Mouse (Mus musculus): Measurements from ENCODE around the gene Tbc1d5. TPM values are rescaled to one million over a fixed set of nuclear protein-coding genes. Genes with fewer than 3 reads are reported as not detected.

Tbc1d5 gene
- polyA plus RNA-seq, 1 experiment from 2014 or later: 10.6 TPM

DNA sequence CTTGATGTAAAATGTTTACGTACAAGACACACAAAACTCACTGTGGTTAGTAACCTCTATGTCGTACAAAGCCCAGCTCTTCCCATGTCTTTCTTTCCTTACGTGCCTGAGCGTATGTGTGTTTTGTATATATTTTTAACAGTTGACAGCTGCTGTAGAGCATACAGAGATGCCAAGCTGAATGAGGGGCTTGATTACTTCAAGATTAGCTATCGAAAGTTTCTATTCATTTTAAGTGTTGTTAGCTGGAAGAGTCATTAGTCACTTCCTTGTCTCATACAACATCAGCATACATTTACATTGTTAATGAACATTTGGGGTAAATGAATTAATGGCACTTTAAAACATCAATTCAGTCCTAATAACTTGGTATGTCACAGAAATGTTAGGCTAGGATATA is 155.9 kb downstream of the Tbc1d5 start:
- Histone ChIP-seq H3K9ac (no peak overlapping the region), H3K4me2 (no peak overlapping the region), H3K9me3 (no peaks in the 10 kb centered on the region), H3K4me3 (replicated peaks) (no peak overlapping the region), H3K36me3 (replicated peaks) (no peaks in the 10 kb centered on the region), H3K4me1 (no peaks in the 10 kb centered on the region), H3K27ac (no peak overlapping the region), H3K27me3 (no peaks in the 10 kb centered on the region)
- no peak for ATAC-seq (ENCODE audit: low FRiP score)
- WGBS: 64% methylated on average over 5 of the region's 5 CpGs

DNA sequence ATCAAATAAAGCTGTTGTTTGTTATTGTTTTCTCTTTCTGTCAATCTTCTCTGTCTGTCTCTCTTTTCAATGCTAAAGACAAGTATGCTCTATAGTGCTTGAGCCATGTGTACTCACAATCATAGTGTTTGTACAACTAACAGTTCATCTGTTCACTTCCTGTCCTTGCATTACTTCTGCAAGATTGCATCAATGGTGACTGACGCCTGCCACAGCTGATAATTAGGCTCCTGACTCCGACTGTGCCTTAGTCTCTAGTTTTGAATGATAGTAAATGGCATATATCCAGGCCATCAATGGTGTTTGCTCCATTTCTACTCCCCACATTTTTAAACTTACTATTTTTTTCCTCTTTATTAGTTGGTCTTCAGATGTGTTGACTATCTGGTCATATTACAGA is 162.8 kb downstream of the Tbc1d5 start:
- H3K4me2 ChIP-seq: no peak overlapping the region
- no peak overlapping the region for H3K9ac ChIP-seq
- H3K27me3 ChIP-seq: no peaks in the 10 kb centered on the region
- no peak overlapping the region for H3K27ac ChIP-seq
- no peak overlapping the region for H3K4me3 ChIP-seq (replicated peaks)
- no peak for ATAC-seq (ENCODE audit: low FRiP score)
- H3K4me1 ChIP-seq: no peaks in the 10 kb centered on the region
- no peaks in the 10 kb centered on the region for H3K36me3 ChIP-seq (replicated peaks)
- 52% methylated on average over 2 of the region's 2 CpGs for WGBS
- H3K9me3 ChIP-seq: no peaks in the 10 kb centered on the region

- no peak for ATAC-seq (ENCODE audit: low FRiP score)
- Histone ChIP-seq H3K27ac (no peak overlapping the region), H3K27me3 (no peaks in the 10 kb centered on the region)
Measured at GRCm38 (mm10) chr17:51013908-51014307, 165.2 kb downstream of the Tbc1d5 start.

GRCm38 (mm10) chr17:51003179-51003578 is 176.0 kb downstream of the Tbc1d5 start:
- Histone ChIP-seq H3K27ac (no peak overlapping the region), H3K4me1 (no peaks in the 10 kb centered on the region), H3K27me3 (no peaks in the 10 kb centered on the region), H3K9ac (no peak overlapping the region), H3K4me3 (replicated peaks) (no peak overlapping the region), H3K36me3 (replicated peaks) (no peaks in the 10 kb centered on the region), H3K9me3 (no peaks in the 10 kb centered on the region), H3K4me2 (no peak overlapping the region)
- ATAC-seq (ENCODE audit: low FRiP score): no peak

More at GRCm38 (mm10) chr17:51013908-51014307, 165.2 kb downstream of the Tbc1d5 start:
- Histone ChIP-seq H3K4me3 (replicated peaks) (no peak overlapping the region), H3K9ac (no peak overlapping the region), H3K9me3 (no peaks in the 10 kb centered on the region), H3K4me2 (no peak overlapping the region), H3K36me3 (replicated peaks) (no peaks in the 10 kb centered on the region), H3K4me1 (no peaks in the 10 kb centered on the region)

DNA sequence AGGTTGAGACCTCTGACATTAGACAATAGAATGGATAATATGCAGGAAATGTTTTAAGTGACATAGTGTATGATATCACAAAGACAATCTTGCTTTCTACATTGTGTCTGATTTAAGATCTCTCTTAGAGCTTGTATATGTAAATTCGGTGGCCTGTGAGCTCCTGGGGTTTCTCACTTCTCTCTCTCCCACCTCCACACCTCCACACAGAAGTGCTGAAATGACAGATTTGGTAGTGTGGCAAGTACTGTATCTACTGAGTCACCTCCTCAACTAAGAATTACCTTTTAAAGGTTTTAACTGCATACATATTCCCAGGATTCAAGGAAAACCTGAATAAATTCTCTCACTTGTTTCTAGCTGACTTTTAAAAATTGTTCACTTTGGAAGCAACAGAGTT is 180.9 kb downstream of the Tbc1d5 start:
- no peak overlapping the region for H3K9ac ChIP-seq
- no peak overlapping the region for H3K4me3 ChIP-seq (replicated peaks)
- 94% methylated on average over 1 of the region's 1 CpGs for WGBS
- H3K36me3 ChIP-seq (replicated peaks): no peaks in the 10 kb centered on the region
- H3K27ac ChIP-seq: no peak overlapping the region
- ATAC-seq (ENCODE audit: low FRiP score): no peak
- H3K4me1 ChIP-seq: no peaks in the 10 kb centered on the region
- H3K27me3 ChIP-seq: no peaks in the 10 kb centered on the region
- H3K4me2 ChIP-seq: no peak overlapping the region
- no peaks in the 10 kb centered on the region for H3K9me3 ChIP-seq

DNA sequence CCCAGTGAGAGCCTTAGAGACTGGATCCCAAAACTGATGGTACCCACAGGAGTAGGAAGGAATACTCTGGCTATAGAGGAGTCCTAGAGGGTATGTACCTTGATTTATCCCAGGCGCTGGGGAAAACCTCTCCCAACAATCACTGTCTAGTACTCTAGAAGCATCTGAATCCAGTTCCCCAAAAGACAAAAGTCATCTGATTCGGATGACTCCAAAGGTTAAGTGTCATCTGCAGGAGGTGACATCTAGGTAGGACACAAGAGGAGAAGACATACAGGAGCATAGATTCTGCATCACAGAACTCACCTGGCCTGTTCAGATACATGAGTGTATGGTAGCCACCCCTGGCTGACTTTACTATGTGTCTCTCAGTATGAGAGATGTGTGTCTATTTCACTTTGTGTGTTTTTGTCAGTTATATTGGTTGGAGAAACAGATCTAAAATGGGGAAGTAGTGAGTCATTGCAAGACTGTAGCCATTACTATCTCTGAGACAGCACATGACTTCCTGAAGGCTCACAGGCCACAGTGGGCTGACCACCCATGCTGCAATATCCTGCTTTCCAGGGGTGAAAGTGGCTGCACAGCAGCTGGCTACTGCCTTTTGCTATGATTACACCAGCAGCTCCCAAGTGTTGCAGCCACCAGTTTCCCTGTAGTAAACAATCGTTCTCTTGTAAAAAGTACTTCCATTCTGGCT is 185.7 kb downstream of the Tbc1d5 start:
- Histone ChIP-seq H3K9me3 (0 out of 2 replicates have a peak, but pooled peaks cover 2% of the 10 kb centered on the region), H3K4me1 (no peaks in the 10 kb centered on the region), H3K4me3 (replicated peaks) (no peak overlapping the region), H3K27ac (no peak overlapping the region), H3K4me2 (no peak overlapping the region), H3K36me3 (replicated peaks) (0 out of 2 replicates have a peak, but pooled peaks cover 3% of the 10 kb centered on the region), H3K27me3 (no peaks in the 10 kb centered on the region), H3K9ac (no peak overlapping the region)
- 89% methylated on average over 3 of the region's 3 CpGs for WGBS
- no peak for ATAC-seq (ENCODE audit: low FRiP score)

GRCm38 (mm10) chr17:50990770-50991405 is 188.3 kb downstream of the Tbc1d5 start:
- no peak overlapping the region for H3K9ac ChIP-seq
- 0 out of 2 replicates have a peak, but pooled peaks cover 3% of the 10 kb centered on the region for H3K36me3 ChIP-seq (replicated peaks)
- 95% methylated on average over 2 of the region's 2 CpGs for WGBS
- no peak overlapping the region for H3K4me3 ChIP-seq (replicated peaks)
- ATAC-seq (ENCODE audit: low FRiP score): no peak
- H3K27me3 ChIP-seq: no peaks in the 10 kb centered on the region
- H3K9me3 ChIP-seq: 0 out of 2 replicates have a peak, but pooled peaks cover 2% of the 10 kb centered on the region
- no peak overlapping the region for H3K27ac ChIP-seq
- no peaks in the 10 kb centered on the region for H3K4me1 ChIP-seq
- no peak overlapping the region for H3K4me2 ChIP-seq

DNA sequence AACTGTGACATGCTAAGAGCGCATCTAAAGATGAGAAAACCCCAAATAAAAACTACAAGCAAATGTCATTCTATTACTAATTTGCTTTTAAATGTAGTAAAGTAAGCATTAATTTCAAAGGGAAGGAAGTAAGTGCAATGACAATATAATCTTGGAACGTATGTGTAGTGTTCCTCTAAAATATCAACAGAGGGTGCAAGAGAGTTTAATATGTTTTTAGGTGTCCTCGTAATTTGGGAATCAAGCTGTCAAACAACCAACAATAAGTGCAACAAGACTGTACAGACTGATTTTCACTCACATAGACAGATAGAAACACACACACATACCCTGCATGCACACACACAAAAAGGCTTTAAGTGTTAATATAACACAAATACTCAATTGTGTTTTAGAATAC is 191.2 kb downstream of the Tbc1d5 start:
- Histone ChIP-seq H3K9me3 (no peaks in the 10 kb centered on the region), H3K4me2 (no peak overlapping the region), H3K27me3 (no peaks in the 10 kb centered on the region), H3K4me3 (replicated peaks) (no peak overlapping the region), H3K9ac (no peak overlapping the region), H3K4me1 (no peaks in the 10 kb centered on the region), H3K36me3 (replicated peaks) (0 out of 2 replicates have a peak, but pooled peaks cover under 1% of the 10 kb centered on the region), H3K27ac (no peak overlapping the region)
- WGBS: 74% methylated on average over 3 of the region's 3 CpGs
- ATAC-seq (ENCODE audit: low FRiP score): no peak

- Histone ChIP-seq H3K4me3 (replicated peaks) (no peak overlapping the region), H3K4me1 (no peaks in the 10 kb centered on the region)
- WGBS: 87% methylated on average over 5 of the region's 5 CpGs
Measured at GRCm38 (mm10) chr17:50981933-50982332, 197.2 kb downstream of the Tbc1d5 start.

GRCm38 (mm10) chr17:50972142-50972541 is 207.0 kb downstream of the Tbc1d5 start:
- H3K36me3 ChIP-seq (replicated peaks): no peaks in the 10 kb centered on the region
- H3K27ac ChIP-seq: no peak overlapping the region
- H3K4me3 ChIP-seq (replicated peaks): no peak overlapping the region
- H3K9ac ChIP-seq: no peak overlapping the region
- H3K9me3 ChIP-seq: no peaks in the 10 kb centered on the region
- no peaks in the 10 kb centered on the region for H3K27me3 ChIP-seq
- ATAC-seq (ENCODE audit: low FRiP score): no peak
- no peaks in the 10 kb centered on the region for H3K4me1 ChIP-seq
- WGBS: 12% methylated on average over 1 of the region's 1 CpGs
- H3K4me2 ChIP-seq: no peak overlapping the region

More at GRCm38 (mm10) chr17:50981933-50982332, 197.2 kb downstream of the Tbc1d5 start:
- Histone ChIP-seq H3K9ac (no peak overlapping the region), H3K27me3 (no peaks in the 10 kb centered on the region), H3K9me3 (no peaks in the 10 kb centered on the region), H3K36me3 (replicated peaks) (no peaks in the 10 kb centered on the region), H3K27ac (no peak overlapping the region), H3K4me2 (no peak overlapping the region)
- no peak for ATAC-seq (ENCODE audit: low FRiP score)

- Histone ChIP-seq H3K27me3 (no peaks in the 10 kb centered on the region), H3K27ac (no peak overlapping the region), H3K4me1 (no peaks in the 10 kb centered on the region), H3K36me3 (replicated peaks) (no peaks in the 10 kb centered on the region), H3K4me3 (replicated peaks) (no peak overlapping the region), H3K9me3 (no peaks in the 10 kb centered on the region), H3K9ac (no peak overlapping the region), H3K4me2 (no peak overlapping the region)
- no peak for ATAC-seq (ENCODE audit: low FRiP score)
- WGBS: 93% methylated on average over 1 of the region's 1 CpGs
Measured at GRCm38 (mm10) chr17:50966147-50966546, 213.0 kb downstream of the Tbc1d5 start.

DNA sequence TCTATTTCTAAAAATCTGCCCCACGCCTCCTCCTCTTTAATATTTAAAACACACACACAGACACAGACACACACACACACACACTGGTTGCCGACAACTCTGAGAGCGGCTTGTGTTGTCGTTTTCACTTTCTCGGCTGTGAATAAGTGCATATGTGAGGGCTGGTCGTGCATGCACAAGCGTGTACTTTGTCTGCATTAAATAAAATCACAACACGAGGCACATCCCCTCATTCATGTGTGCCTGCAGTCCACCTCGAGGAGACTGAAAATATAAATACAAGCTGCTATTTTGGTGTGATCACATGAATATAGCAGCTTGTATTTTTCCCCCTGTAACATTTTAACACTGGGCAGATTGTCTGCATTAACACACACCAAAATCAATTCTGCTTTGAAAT is 224.8 kb downstream of the Tbc1d5 start:
- Histone ChIP-seq H3K4me2 (no peak overlapping the region), H3K9me3 (no peaks in the 10 kb centered on the region), H3K4me1 (no peaks in the 10 kb centered on the region), H3K36me3 (replicated peaks) (no peaks in the 10 kb centered on the region; the same call in 1 of the 2 replicates), H3K4me3 (replicated peaks) (no peak overlapping the region), H3K27ac (no peak overlapping the region), H3K27me3 (no peaks in the 10 kb centered on the region), H3K9ac (no peak overlapping the region)
- ATAC-seq (ENCODE audit: low FRiP score): no peak
- 84% methylated on average over 9 of the region's 9 CpGs for WGBS

DNA sequence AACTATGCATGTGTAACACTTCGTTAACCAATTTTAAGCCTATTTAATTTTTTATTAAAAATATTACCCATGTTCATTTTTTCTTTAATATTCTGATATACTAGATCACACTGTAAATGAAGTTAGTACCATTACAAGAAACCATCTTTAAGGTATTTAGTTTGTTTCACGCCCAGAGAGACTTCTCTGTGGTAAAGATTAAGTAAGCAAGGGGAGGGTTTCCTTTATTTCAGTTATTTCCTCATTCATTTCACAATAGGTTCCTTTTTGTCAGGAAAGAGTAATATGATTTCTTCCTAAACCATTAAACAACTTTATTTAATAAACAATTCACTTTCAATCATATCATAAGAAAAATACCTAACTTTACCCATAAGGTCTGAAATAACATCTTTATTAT is 256.8 kb downstream of the Tbc1d5 start:
- H3K27ac ChIP-seq: no peak overlapping the region
- no peaks in the 10 kb centered on the region for H3K9me3 ChIP-seq
- H3K4me2 ChIP-seq: no peak overlapping the region
- no peak overlapping the region for H3K4me3 ChIP-seq (replicated peaks)
- ATAC-seq (ENCODE audit: low FRiP score): no peak
- no peak overlapping the region for H3K9ac ChIP-seq
- no peaks in the 10 kb centered on the region for H3K27me3 ChIP-seq
- WGBS: 92% methylated on average over 2 of the region's 2 CpGs
- H3K36me3 ChIP-seq (replicated peaks): no peaks in the 10 kb centered on the region
- H3K4me1 ChIP-seq: no peaks in the 10 kb centered on the region
